Mouse (Mus musculus): ENCODE data around the gene Wnt4.

The Wnt4 gene

DNA sequence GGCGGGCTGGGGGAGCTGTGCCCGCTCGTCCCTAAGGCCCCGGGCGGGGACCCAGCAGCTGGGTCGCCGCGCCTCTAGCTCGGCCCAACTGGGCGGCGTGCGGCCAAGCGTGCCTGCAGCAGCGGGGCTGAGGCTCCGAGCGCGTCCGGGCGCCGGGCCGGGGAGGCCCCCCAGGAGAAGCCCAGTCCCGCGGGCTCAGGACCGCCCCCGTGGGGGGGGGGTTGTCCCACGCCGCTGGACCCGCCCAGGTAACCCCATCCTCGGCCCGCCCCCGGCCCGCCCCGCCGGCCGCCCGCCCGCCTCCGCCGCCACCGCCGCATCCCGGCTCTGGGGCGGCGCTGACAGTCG is at the start of gene Wnt4:
Gene Wnt4, plus strand, starts transcription at position 324 of the 348 bp plus-strand sequence.
- no peak for DNase-seq (ENCODE audit: low read depth)

DNA sequence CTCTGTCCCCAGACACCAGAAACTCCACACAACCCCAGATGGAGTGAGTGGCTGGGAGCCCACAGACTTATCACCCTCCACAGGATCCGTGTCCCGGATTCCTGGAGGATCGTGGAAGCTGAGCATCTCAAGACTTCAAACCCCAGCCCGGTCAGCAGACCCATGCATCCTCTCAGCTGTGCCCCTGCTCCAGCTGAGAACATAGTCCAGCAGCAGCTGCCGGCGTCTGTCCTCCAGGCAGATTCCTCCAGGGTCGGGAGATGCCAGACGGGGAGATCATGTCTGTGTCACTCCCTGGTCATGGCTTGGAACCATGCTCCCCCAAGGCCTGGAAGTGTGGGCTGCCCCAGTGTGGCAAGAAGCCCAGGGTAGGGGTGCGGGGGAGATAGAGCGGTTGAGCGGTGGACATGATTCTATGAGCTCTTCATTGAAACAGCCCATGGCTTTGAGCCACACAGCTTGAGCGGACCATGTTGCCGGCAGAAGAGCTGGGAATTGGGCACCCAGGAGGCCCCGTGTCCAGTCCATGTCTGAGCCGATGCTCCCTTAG is 48.6 kb upstream of the Wnt4 start:
- no peak for DNase-seq (ENCODE audit: low read depth)

DNA sequence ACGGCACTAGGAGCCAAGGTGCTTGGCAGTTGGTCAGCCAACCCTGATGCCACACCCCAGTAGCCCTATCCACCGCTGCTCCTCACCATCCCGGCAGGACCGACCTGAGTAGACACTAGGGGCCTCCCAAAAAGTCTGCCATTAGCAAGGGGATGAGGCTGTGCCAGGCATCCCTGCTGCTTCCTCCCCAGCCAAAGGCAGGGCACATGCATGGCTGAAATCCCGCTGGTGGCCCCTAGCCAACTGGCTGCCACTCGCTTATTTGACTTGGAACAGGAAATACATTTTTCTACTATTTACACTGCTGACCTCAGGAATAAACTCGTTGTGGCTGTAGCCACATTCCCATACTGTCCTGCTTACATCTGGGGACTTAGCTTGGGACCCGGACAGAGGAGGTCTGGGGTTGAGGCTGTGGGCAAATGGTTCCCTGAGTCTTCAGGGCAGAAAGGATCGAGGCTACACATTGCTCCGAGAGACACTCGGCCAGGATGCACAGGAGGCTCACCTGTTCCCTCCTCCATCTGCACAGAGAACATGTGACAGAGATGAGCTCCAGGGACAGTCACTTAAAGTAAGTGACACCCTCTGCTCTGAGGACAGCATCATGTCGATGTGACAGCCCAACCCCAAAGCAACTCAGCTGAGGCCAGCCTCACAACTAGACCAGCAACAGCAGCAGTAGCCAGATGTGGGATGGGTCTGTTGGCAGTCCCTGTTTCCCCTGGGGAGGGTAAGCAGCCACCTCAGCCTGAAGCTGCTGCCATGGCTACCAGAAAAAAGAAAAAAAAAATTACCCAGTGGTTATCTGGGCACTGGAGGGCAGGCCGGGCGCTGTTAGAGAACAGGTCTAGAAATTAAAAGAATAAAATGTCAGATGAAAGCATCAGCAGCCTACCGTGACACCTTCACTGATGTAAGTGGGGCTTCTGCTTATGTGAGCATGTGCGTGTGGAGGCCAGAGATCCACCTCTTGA is 45.5 kb upstream of the Wnt4 start:
- no peak for DNase-seq (ENCODE audit: low read depth)

DNA sequence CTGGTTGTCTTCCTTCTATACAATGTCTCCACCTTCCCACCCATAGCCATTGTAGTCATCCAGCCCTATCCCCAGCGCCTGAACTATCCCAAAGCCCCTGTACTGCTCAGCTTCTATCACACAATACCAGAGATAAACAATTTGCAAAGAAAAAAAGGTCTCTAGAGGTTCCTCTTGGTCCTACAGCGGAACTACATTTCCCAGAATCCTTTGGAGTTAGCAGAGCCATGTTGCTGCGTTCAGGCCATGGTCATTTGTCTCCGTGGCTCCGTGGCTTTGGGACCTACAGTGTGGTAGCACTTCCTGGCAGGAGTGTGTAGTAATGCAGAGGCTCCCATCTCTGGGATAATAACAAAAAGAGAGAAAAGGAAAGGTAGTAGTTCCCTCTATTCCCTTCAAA is 43.7 kb upstream of the Wnt4 start:
- no peak for DNase-seq (ENCODE audit: low read depth)

DNA sequence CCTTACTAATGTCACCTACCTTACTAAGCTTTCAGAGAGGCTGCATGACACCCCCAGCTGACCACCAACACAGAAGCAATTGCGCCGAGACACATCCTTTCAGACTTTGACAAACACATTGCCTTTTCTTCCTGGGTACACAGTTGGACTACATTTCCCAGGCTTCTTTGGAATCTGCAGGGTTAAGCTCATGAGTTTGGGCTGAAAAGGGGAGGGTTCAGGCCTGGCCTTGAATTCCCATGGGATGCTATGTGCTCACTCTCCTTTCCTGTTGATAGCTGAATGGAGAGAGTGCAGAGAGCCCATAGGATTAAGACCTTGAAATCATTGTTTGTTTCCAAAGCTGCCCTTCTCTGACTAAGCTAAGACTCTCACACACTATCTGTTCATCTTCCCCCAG is 42.8 kb upstream of the Wnt4 start:
- no peak for DNase-seq (ENCODE audit: low read depth)

DNA sequence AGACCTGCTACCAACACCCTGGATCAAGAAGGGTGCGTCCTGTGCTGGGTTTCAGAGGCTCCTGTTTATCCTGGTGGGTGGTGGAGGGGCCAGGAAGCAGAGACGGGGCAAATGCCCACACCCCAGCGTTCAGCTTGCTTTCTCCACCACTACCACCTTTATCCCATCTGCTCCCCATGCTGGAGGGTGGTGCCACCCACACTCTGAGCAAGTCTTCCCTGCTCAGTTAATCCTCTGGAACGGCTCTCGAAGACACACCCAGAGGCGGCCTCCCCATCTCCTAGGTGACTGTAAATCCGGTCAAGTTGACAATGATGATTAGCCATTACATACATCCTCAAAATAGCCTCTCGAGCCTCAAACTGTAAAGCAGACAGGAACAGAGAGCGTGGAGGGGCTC is 41.9 kb upstream of the Wnt4 start:
- DNase-seq (ENCODE audit: low read depth) = no peak

DNA sequence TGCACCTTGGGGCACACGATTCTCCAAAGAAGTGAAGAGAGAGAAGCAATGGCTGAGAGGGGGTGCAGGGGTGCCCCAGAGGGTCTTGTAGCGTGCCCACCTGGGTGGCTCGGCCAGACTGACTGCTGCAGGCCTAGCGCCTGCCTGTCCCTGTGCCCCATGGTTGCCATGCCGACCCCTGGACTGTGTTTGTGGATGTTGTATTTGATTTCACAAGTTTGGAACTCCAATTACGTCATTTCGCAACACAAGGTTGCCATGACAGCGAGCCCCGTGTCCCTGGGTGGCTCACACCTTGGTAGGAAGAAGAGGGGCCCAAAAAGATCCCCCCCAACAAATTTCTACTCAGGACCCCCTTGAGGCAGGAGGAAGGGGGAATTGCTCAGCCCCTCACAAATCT is 32.4 kb upstream of the Wnt4 start:
- DNase-seq (ENCODE audit: low read depth) = no peak

DNA sequence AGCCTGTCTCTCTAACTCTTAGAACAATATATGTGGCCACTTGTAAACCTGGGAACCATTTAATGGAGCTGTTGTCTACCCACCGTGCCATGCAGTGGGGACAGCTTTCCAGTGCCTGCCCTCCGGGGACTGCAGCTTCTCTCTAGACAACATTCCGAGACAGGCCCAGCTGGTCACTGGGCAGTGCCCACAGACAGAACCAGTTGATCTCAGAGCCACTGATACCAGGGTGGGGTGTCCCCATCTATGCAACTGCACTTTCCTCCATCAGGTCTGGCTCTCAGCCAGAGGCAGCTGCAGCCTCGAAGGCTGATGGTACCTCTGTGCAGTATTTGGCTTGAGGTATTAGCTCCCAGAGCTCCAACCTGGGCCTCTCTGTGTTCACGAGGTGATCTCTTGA is 27.0 kb upstream of the Wnt4 start:
- no peak for DNase-seq (ENCODE audit: low read depth)

DNA sequence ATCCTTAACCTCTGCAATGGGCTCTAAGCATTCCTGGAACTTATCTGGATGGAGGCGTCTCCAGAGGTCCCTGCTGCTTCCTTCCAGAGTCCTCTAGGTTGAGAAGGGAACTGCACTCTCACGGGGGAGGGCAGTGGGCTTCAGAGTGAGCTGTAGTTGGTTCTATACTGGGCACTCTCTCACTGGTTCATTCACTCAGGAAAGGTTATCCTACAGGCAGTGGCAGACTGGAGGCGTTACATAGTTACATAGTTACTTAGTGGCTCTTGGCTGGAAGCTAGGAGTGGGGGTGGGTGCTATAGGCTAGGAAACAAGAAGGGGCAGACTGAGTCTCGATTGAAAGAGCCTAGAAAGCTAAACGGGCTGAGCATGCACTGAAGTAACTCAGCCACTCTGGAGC is 26.4 kb upstream of the Wnt4 start:
- DNase-seq (ENCODE audit: low read depth) = no peak

DNA sequence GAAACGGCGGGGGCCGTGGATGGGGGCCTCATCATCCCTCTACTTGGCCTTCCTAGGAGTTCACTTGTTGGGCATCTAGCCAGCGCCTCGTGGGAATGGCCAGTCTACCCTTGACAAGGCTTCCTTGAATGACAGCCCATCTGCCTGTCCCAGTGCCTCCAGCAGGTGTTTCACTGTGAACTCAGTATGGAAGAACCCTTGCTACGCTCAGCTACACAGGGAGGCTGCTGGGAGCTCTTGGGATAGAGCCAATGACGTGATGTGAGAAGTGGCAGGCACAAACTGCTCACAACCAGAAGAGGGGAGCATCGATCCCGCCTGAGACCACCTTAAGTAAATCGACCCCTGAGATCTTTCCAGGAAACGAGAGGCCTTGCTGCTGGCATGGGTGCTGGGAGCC is 23.7 kb upstream of the Wnt4 start:
- DNase-seq (ENCODE audit: low read depth) = no peak

DNA sequence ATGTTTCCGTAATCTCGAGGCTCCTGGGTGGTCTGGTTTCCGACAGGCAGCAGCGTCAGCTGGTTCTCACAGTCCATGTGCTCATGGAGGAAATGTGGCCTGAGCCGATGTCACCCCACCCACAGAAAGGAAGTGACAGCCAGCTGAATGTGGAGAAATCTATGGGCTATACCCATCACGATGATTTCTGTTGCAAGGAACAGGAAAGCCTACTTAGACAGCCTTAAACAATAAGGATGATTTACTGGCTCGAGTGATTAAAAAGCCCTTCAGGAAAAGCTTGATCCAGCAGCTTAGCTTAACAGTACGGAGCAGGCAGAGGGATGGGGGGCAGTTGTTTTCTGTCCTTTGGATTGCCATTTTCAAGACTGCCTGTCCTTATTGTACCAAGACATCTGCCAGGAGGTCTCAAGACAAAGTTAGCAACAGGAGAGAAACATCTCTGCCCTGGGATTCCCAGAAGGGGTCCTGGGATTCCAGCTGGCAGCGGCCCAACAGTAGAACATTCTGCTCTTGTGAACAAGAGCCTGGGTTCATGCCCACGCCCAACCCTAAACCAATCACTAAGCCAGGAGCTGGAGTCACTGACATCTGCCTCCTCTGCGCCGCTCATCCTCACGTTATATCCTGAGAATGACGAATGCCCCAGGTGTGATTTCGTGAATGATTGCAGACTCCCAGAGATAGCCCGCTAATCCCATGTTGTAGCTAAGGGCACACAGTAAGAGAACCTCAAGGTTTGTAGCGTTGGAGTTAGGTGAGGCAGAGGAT is 22.9 kb upstream of the Wnt4 start:
- no peak for DNase-seq (ENCODE audit: low read depth)

DNA sequence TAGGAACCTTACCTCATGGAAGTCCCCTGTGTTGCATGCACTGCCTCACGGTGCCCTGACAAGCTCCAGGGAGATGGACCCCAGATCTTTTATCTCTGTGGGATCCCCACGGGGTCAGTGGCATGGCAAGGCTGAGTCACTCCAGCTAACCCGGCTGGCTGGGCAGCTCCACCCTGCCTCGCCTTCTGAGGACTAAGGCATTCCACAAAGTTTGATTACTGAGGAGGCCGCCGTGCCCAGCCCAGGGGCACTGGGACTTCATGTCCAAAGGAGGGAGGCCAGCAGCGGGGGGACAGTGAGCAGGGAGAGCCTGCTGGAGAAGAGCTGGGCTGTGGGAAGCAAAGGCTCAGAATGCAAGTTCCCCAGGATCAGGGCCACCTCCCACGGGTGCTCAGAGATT is 21.7 kb upstream of the Wnt4 start:
- no peak for DNase-seq (ENCODE audit: low read depth)

DNA sequence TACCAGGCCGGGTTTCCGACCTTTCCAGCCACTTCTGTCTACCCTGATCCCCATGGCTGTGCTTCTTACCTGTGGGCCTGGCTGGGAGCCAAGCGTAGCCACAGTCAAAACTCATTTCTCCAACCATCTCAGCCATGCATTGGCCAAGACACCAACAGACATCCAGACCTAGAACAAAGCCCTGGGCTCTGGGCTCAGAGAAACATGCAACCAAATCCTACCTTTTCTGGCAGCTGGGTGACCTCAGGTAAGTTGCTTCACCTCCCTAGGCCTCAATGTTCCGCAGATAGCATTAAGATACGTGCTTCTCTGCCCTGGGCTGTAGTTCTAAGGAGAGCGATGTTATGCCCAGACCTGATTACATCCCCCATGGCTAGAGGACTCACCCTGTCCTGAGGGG is 15.5 kb upstream of the Wnt4 start:
- no peak for DNase-seq (ENCODE audit: low read depth)

DNA sequence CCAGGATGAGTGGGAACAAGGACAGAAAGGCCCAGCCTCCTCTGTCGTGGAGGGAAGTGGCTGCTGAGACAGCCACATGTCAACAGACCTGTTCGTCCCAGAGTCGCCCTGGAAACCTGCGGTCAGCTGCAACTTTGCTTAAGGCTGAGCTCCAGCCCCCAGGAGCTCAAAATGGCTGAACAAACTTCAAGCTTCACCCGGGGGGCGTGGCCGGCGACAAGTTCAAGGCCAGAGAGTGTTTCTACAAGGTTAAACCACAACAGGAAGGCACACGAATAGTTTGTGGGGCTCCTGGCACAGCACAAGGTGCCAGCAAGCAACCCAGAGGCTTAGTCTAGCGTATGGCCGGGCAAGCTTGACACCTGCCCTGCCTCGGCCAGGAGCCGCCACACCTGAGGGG is 13.2 kb upstream of the Wnt4 start:
- no peak for DNase-seq (ENCODE audit: low read depth)

DNA sequence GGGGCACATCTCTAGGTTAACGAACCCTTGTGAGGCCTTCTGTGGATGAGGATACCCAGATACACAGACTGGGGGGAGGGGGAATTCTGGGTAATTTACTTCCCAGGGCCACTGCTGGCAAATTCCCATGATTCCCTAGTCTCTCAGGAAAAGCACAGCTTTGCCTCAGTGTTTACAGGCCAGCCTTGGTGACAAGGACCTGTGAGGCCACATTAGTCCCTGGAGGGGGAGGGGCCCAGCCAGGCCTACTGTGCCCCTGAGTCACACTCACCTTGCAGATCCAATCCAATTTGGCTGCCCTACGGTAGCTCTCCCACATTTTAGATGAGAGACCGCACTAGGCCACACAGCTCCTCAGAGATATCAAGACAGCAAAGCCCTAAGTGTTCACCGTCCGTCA is 12.2 kb upstream of the Wnt4 start:
- no peak for DNase-seq (ENCODE audit: low read depth)

DNA sequence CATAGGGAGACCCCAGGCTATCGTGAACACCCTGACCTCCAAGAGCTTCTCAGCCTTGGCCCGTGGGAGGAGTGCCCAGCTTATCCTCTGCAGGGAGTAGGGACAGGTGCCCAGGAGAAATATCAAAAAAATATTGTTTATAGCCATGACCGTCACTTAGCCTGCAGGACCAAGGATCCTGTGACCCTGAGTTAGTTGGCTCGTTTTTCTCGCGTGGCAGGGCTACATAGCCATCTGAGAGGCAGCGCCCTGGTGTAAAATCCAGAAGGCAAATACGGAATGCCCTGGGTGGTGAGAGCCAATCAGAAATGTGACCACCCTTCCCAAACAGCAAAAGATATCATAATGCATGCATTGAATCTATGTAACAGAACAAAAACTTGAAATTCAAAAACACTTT is 8.7 kb upstream of the Wnt4 start:
- DNase-seq (ENCODE audit: low read depth) = no peak

DNA sequence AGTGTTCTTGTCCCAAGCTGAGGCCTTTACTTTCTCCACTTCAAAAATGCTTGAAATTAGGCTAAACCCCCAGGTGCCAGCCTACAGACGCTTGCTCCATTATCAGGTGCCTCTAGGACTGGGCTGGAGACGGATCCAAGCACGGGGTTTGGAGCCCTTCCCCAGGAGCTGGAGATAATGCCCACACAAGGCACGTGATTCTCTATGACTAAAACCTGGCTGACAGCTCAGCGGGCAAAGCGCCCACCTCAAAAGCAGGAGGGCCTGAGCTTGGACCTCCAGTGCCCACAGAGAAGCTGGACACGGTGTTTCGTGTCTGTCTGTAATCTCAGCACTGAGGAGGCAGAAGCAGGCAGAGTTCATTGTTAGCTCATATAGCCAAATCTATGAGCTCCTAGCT is 5.4 kb upstream of the Wnt4 start:
- no peak for DNase-seq (ENCODE audit: low read depth)

DNA sequence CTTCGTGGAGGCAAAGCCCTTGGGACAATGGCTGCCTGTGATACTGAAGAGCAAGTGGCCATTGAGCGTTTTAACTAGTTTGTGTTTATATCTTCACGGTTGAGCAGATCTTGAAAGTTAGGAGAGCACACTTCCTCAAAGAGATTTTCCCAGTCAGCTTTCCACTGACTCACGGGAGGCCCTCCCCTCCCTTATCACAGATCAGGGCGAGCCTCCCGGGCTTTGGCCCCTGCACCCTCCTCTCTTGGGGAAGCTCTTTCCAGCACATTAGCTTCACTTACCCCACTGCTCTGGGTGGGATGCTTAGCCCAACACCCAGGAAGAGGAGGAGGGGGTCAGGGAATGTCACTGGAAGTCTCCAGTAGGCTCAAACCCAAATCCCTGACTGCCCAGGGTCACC is 3.0 kb upstream of the Wnt4 start:
- DNase-seq (ENCODE audit: low read depth) = no peak

DNA sequence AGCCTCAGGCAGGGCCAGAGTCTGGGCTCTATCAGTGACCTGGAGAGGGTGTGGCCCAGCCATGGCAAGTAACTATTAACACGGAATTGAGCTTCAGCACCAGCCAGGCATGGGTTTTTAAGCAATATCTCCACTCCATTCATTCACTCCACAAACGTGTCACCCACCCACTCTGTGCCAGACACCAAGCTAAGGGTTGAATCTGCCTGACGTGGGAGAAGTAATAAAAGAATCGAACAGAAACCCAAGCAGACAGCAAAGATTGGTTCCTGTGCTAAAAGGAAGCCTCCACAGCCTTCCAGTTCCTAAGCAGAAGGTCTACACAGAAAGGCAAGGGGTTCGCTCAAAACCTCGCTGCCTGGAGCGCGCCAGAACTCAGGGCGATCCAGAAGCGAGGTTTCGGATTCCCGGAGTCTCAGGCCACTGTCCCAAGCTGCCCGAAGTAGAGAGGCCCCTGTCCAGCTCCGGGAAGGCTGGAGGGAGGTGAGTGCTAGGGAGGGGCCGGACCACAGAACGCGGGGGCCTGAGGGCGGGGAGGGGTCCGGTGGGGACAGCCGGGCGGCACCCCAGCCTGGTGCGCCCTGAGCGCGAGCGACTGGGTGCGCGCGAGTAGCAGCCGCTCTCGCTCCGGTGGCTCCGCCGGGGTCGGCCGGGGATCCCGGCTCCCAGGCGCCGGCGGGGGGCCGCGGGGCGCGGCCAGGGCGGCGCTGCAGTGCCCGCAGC is 685 bp upstream of the Wnt4 start:
- no peak for DNase-seq (ENCODE audit: low read depth)

DNA sequence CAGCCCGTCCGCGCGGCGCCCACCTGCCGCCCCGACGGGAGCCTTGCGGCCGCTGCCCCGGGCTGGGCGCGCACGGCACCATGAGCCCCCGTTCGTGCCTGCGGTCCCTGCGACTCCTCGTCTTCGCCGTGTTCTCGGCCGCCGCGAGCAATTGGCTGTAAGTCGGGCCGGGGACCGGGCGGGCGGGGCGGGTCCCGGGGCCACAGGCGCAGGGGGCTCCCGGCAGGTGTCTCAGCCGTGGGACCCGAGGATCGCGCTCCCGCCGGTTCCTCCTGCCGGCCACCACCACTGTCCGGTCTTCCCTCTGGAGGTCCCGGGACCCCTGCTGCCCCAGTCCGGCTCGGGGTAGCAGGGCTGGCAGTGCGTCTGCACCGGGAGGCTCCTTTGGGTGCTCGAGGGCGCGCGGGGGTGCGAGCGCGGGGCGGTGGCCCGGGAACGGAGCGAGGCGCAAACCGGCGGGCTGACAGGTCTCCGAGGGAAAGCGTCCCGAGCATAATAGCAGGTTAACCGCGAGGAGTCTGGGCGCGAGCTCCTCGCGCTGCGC is 383 bp downstream of the Wnt4 start:
- no peak for DNase-seq (ENCODE audit: low read depth)

DNA sequence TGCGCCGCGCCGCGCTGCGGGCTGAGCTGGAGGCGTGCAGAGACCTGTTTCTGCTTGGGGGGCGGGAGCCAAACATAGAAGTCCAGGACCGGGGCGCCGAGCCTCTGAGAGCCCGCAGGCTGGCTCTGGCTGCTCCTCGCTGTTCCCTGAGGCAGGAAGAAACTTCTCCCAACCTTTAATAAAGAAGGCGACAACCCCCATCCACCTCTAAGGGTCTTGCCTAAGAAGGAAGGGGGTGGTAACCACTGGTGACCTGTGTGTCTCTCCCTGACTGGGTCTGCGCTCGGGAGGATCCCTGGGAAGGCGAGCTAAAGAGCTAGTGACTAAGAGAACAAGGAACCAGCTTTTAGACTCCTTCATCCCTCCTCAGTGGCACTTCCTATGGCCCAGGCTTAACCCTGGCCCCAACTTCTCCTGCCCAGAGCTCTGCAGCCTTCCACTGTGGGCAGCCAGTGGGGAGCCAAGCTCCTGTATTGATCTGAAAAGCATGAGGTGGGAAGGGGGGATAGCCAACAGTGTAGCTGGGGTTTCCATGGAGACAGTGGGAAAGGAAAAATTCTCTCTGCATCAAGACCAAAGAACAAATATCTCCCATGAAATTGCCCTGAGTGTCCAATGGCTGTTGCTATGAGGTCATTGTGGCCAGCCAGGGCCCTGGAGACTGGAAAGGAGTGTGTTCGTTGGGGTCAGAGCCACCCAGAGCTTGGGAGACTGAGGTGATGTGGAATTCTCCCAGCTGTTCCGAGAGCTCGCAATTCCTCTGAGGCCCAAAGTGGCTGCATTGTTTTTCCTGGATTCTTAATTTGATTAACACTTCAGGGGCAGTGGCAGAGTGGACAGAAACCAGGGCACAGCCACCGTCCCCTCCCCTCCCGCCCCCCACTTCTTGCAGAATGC is 1.1 kb downstream of the Wnt4 start:
- DNase-seq (ENCODE audit: low read depth) = no peak
